Mouse (Mus musculus) fibroblast of lung, adult 2 months (primary cell): Measurements from ENCODE around the gene Klf1.
A peak's percentile ranks its signal among the peaks of the same experiment; 100 is the strongest.
"Not testable (repeated sequence)": the region's sequence is repeated elsewhere in the genome, so short reads cannot be mapped to it uniquely, and the experiment has no call there.

Experiments used
- DNase-seq: peaks from one replicate; pipeline ENCODE4 v3.0.0-alpha.2; 2011; ENCODE audit warnings: low read depth

Klf1 gene

GRCm38 (mm10) chr8:84907493-84907892, 5.8 kb downstream of the Klf1 start:
- no peak for DNase-seq

GRCm38 (mm10) chr8:84907979-84908378, 6.3 kb downstream of the Klf1 start:
- DNase-seq, result not testable (repeated sequence)

GRCm38 (mm10) chr8:84908421-84909161, 6.9 kb downstream of the Klf1 start, which contains the start of gene Dnase2a:
Dnase2a (plus strand) TSS chr8:84908560.
- peak; percentile 95 for DNase-seq

DNA sequence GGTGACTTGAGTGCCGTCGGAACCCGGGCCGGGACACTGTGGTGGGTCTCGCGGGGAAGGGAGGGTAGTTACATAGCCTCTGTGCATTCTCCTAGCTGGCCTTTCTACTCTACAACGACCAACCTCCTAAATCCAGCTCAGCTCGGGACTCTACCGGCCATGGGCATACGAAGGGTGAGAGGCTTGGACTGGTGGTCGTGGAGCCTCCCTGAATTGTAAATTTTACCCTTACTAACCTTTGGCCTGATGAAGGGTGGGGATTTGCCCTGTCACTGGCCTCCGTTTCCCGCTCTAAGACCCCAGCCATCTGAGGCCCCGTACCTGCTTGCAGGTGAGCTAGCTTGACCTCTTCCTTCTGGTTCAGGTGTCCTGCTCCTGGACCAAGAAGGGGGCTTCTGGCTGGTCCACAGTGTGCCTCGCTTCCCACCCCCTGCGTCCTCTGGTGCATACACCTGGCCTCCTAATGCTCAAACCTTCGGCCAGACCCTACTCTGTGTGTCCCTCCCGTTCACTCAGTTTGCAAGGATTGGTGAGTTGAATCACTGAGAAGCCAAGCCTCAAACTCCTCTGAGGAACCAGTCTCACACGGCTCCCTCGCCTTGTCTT, 7.5 kb downstream of the Klf1 start:
- DNase-seq, result no peak

DNA sequence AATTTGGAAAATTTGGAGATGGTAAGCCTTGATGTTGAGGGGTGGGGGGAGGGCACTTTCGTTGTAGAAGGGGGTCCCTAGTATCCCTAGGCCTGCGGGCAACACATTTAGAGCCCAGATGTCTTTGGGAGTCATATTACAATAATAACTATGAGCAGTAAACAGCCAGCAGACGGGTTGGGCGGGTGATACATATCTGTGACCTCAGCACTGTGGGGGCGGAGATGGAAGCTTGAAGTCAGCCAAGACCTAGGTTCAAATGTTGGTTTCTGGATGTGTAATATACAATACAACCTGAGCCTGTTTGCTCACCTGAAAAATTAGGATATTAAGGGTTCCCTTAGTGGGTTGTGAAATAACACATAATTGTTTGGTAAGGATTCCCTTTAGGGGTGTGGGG, 8.2 kb downstream of the Klf1 start:
- no peak for DNase-seq

DNA sequence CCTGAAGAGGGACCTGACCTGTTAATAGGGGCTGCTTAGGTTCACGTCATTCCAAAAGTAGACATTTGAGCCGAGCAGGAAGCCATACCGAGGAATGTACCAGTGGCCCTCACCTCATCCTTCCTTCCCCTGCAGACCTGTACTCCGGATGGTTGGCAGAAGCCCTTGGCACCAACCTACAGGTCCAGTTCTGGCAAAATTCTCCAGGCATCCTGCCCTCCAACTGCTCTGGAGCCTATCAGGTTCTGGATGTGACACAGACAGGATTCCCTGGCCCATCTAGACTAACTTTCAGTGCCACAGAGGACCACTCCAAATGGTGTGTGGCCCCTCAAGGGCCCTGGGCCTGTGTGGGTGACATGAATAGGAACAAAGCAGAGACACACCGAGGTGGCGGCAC, 8.8 kb downstream of the Klf1 start:
- DNase-seq, result no peak

DNA sequence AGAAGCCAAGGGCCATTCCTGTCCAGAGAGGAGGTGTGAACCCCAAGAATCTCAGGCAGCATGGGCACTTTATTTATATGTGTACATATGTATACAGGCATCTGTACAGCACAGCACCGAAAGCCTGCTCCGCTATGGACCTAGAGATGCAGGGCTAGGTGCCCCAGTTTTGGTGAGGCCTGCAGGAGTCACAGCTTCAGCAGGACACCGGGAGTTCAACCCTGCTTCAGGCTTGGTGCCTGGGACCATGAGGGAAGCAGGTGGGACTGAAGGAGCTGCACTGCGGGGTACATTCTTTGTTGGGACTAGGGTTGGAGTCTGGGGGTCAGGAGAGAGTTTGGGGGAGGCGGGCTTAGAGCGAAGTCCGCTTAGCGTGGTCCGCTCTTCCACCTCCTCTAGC, 10.1 kb downstream of the Klf1 start:
- DNase-seq, result no peak

DNA sequence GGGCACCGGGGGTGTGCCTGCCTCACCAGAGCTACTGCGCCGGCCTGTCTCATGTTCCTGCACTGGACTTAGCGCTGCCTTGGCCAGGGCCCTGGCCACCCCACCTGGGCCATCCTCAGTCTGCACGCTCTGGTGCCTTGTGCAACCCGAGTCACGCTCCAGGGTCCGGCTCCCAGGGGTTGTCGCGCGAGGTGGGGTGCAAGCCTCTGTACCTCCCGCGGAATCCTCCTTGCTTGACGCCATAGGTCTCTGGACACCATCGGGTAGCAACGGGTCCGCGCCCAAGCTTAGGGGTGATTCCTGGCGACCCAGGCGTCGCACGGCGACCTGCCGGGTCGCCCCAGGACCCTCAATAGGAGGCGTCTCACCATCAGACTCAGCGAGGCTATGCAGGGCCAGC, 10.7 kb downstream of the Klf1 start:
- no peak for DNase-seq

DNA sequence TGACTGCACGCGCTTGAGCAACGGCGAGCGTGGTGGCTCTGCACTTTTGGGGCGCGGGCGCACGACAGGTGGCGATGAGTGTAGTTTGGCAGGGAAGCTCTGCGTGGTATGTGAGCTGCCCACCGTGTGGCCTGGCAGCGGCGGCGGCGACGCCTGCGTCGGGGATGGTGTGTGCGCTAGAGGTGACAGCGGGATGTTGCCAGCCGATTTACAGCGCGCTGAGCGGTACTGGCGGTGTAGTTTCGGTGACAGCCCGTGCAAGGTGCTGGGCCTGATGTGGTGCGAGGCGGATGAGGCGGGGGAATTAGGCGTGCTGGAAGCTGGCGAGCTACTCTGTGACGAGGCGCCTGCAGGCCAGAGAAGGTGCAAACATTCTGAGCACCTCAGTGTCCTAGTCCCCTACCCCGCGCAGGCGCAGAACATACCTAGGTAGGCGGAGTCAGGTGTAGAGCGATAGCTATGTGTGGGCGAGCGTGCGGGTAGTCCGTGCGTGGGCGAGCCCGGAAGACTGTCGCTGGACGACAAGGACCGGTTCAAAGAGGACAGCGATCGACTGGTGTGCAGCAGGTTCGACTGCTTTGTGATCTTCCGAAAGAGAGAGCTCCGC, 11.3 kb downstream of the Klf1 start:
- DNase-seq, result no peak

- DNase-seq, result no peak
These were observed 11.8 kb downstream of the Klf1 start for GRCm38 (mm10) chr8:84913502-84913900.

GRCm38 (mm10) chr8:84913960-84914359, 12.2 kb downstream of the Klf1 start:
- no peak for DNase-seq

DNA sequence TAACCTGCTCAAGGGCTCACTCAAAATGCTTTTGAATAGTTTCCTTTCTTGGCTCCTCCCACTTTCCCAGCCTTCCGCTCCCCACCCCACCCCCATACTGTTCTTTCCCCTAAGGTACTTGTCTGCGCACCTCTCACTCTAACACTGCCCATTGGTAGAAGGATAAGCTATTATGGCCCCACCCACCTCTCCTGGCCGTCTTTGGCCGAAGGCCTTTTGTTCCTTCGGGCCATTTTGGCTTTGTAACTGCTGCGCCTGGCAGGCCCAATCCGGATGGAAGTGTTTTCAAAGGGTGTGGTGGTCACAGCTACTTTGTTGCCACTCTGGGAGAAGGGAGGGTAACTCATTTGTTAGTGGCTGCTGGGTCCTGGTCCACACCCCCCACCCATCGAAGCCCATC, 13.5 kb downstream of the Klf1 start:
- no peak for DNase-seq

GRCm38 (mm10) chr8:84917781-84918180, 16.1 kb downstream of the Klf1 start:
- no peak for DNase-seq

GRCm38 (mm10) chr8:84918646-84919045, 16.9 kb downstream of the Klf1 start:
- DNase-seq, result no peak

DNA sequence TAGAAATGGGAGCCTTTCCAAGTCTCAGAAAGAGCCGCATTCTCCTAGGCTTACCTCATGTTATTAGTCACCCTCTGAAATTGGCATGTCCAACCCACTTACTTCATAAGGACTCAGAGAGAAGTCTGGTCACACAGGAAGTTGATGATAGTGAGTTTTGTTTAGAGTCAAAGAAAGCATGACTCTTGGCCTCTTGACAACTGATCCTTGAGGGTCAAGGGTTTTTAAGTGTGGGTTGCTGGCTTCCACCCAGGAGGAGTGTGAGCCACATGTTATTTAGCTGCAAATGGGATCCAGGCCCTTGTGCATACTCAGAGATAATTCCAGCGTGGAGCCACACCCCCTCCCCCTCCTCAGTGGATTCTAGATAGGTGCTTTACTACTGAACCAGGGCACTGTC, 19.9 kb downstream of the Klf1 start:
- no peak for DNase-seq

- no peak for DNase-seq
These were observed 23.8 kb downstream of the Klf1 start for GRCm38 (mm10) chr8:84925557-84925956.

DNA sequence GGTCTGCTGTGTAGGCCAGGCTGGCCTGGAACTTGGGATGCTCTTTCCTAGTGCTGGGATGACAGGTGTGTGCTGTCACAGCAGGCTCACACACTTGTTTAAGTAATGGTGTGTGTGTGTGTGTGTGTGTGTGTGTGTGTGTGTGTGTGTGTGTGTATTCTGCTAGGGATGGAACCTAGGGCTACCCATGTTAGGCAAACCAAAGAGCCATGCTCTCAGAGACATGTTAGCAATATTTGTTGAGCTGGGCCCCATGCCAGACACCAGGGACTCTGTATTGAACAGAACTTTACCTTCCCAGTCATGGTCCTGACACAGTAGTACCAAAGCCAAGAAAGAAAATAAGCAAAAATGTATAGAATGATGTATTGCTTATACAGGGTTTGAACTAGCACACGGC, 25.8 kb downstream of the Klf1 start:
- no peak for DNase-seq

DNA sequence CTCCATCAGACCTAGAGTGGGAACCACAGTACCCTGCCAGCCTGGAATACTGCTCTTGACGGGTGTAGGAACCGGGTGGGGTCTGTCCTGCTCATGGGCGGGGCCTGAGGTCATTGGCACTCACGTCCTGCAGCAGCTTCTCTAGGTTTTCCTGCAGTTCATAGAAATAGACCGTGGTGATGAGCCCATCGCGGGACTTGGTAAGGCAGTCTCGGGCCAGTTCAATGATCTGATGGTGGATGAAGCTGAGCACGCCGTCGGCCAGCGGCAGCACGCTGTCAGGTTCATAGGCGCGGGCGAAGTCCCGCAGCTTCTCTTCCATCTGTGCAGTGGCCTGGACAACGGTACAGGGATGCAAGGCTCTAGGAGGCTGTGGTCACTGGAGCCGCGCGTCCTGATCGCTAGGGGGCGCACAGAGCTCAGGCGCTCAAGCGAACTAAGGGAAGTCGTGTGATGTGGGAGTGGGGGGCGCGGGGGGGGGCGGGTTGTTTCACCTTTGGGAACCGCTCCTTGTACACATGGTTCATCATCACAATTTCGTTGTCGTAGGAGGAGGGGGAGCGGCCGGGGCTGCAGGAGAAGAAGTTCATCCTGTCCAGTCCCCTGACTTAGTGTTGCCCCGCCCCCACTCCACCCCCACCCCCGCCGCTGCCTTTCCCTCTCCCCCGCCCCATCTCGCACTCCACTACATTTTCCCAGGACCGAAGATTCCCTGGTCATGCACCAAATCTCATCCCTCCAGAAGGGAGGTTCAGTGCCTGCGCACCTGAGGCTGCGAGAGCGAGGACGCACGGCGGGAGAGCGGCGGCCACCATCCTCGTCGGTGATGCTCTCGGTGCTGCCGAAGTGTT, 27.0 kb downstream of the Klf1 start:
- DNase-seq, result no peak

- no peak for DNase-seq
These were observed 28.9 kb downstream of the Klf1 start for GRCm38 (mm10) chr8:84930582-84930981.

DNA sequence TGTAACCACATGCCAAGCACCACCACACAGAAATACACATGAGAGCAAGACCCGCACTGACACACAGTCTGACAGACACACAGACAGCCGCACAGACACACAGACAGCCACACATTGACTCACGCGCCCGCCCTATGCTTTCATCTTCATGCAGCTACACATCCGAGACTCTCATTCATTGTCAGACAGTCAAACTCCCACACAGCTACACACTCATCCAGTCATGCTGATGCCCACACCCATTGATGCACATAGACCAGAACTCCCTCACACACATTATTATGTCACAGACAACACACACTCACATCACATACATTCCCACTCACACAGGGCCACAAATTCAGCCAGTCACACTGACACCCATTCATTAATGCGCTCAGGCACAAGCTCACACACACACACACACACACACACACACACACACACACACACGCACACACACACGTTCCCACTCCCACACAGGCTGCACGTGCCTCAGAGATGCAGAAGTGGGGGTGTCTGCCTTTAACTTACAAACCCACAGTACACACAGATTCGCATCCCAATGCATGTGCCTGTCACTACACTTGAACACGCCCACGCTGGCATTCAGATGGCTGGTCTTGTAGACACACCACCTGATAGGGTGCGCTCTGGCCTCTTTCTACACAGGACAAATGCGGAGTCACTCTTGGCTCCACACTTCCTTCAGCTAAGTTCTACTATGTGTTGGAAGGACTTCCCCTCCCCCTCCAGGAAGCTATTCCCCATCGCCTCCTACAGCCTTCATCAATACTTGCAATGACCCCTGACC, 32.2 kb downstream of the Klf1 start:
- DNase-seq, result no peak

DNA sequence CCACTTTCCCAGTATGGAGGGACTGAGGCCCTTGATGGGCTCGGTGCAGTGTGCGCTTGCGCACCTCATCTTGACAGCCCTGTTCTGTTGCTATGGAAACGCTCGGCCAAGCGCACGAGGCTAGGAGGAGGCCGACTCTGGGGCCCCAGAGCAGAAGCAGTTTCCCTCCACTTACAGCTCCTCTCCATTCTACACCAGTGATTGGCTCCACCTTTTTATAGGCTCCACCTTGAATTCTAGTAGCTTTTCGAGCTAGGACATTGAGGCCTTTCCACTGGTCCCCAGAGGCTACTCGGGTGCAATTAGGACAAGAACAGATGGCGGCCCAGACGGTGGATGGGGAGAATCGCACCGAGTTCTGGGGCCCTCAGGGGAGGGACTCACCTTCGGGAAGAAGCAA, 33.1 kb downstream of the Klf1 start:
- no peak for DNase-seq

GRCm38 (mm10) chr8:84935489-84935888, 33.8 kb downstream of the Klf1 start:
- no peak for DNase-seq
